Mouse (Mus musculus): ENCODE measurements around the gene Prkar1b.

Prkar1b gene

DNA sequence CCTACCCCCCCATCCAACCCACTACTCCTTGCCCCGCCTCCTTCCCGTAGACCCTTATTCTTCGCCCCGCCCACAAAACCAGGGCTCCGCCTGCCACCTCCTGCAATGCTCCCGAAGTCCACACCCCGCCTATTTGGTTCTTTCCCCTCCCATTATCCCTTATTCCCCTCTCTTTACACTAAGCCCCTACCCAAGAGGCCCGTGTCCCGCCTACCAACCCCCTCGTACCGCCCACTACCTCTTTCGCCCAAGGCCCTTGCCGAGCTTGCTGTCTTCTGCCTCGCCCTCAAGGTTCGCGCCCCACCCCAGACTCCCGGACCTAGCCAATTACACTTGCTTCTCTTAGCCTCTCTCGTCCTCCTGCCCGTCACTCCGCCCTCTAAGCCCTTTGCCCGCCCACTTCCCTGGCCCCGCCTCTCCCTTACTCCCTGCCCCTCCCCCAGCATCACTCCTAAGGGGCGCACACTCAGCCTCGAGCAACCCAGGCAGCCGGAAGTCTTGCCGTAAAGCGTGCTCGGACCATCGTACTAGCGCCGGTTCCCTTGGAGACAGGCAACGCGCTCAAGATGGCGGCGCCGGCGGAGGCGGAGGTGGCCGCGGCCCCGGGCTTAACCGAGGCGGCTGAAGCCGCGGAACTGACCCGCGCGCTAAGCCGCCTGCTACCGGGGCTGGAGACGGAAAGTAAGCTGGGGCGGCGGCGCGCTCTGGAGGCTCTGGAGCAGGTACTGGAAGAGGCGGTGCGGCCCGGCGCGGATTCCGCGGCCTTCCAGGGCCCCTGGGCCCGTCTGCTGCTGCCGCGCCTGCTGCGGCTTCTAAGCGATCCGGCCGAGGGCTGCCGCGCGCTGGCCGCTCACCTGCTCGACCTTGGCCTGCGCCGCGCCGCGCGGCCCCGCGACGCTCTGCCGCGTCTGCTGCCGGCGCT is at the start of gene Prkar1b, which contains the start of gene Dnaaf5:
TSS of gene Prkar1b (minus strand) at position 321 of the 922 bp plus-strand sequence.
TSS of gene Dnaaf5 (plus strand) at position 543 of the 922 bp plus-strand sequence.
- DNase-seq (ENCODE audit: low read depth, low spot score), result peak; percentile 95

DNA sequence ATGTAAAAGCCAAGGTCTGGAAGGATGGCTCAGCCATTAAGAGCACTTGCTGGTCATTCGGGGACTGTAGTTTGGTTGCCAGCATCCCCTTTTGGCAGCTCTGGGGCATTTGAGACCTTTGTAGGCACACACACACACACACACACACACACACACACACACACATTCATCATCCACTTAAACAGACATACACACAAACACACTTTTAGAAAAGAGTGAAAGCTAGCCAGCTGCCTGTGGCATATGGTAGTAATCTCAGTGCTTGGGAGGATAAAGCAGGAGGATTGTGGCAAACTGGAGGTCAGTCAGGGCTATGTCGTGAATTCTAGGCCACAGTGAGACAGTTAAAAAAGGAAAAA is 49.8 kb upstream of the Prkar1b start:
- DNase-seq (ENCODE audit: low read depth, low spot score), result no peak

GRCm38 (mm10) chr5:139198779-139199178 is 49.0 kb upstream of the Prkar1b start:
- no peak for DNase-seq (ENCODE audit: low read depth, low spot score)

GRCm38 (mm10) chr5:139190958-139191357 is 41.2 kb upstream of the Prkar1b start:
- no peak for DNase-seq (ENCODE audit: low read depth, low spot score)

DNA sequence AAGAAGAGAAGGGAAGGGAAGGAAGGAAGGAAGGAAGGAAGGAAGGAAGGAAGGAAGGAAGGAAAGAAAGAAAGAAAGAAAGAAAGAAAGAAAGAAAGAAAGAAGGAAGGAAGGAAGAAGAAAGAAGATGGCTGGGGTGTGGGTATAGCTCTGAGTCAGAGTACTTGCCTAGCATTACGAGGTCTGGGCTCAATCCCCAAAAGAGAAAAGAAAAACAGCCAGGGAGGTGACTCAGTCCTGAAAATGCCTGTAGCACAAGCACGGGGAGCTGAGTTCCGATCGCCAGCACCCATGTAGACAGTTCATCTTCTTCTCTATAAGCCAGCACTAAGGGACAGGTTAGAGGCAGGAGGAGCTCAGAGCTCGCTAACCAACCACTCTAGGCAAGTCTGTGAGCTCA is 39.9 kb upstream of the Prkar1b start:
- no peak for DNase-seq (ENCODE audit: low read depth, low spot score)

GRCm38 (mm10) chr5:139184897-139185296 is 35.1 kb upstream of the Prkar1b start:
- no peak for DNase-seq (ENCODE audit: low read depth, low spot score)

DNA sequence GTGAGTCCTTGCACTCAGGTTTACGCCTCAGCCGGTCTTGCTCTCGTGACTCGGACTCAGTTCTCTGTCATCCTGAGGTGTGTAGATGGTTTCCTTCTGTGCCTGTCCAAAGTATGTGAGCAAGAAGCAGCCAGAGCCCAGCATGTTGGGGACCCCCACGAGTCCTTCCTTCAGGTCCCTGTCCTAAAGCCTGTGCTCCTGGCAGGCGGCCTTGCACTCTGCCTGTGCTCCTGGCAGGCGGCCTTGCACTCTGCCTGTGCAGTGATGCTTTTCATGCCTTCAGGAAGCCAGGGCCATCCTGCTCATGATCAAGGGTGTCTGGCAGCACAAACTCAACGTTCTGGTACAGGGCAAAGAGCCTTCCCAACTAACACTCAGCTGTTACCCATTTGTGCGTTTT is 33.8 kb upstream of the Prkar1b start:
- no peak for DNase-seq (ENCODE audit: low read depth, low spot score)

- no peak for DNase-seq (ENCODE audit: low read depth, low spot score)
These were observed 33.3 kb upstream of the Prkar1b start for GRCm38 (mm10) chr5:139183131-139183530.

DNA sequence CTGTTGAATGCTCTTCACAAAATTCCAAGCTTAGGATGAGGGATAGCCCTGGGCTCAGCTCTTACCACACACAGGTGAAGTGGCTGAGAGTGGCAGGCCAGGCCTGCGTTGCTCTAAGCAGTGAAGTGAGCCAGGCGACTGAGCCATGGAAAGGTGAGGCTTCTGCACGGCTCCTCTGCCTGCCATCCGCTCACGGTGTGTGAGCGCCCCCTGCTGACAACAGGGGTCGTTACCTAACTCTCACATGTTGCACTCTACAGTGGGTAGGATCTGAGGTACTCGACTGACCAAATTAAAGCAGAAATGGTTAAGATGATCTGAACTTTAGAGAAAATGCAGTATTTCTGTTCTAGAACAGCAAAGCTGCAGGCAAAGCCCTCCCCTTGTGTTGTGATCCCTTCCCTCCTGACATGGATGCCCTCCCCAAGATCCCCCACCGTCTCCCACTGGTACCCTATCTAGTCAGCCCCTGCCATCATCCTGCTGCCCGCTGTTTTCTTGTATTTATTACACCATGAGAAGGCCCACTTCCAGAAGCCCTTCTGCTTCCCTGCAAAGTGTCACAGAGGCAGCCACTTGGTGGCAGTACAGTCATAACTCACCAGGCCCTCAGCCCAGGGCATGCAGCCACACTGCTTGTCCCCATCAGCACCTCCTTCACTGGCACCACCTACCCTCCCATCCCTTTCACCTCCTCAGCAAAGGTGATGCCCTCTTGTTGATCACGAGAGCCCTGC is 29.3 kb upstream of the Prkar1b start:
- peak; percentile 61 for DNase-seq (ENCODE audit: low read depth, low spot score)

GRCm38 (mm10) chr5:139174556-139175547 is 25.1 kb upstream of the Prkar1b start:
- peak; percentile 16 for DNase-seq (ENCODE audit: low read depth, low spot score)

GRCm38 (mm10) chr5:139174141-139174540 is 24.3 kb upstream of the Prkar1b start:
- no peak for DNase-seq (ENCODE audit: low read depth, low spot score)

DNA sequence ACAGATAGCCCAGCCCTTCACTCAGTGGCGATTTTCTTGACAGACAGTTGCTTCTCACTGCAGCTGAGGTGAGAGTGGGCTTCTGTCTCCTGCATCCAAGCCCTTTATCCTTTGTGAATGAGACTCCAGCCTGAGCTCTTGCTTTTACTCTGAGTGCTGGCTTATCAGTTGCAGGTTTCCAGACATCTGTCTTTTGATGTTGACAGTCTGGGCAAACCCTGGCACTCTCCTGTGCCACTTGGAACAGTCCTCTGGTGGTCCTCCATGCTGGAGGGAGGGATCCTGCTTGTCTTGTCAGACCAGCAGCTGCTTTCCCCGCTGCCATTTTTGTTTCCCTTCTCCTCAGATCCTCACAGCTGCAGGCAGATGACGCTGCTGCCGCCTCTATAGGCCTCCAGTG is 22.1 kb upstream of the Prkar1b start:
- no peak for DNase-seq (ENCODE audit: low read depth, low spot score)

DNA sequence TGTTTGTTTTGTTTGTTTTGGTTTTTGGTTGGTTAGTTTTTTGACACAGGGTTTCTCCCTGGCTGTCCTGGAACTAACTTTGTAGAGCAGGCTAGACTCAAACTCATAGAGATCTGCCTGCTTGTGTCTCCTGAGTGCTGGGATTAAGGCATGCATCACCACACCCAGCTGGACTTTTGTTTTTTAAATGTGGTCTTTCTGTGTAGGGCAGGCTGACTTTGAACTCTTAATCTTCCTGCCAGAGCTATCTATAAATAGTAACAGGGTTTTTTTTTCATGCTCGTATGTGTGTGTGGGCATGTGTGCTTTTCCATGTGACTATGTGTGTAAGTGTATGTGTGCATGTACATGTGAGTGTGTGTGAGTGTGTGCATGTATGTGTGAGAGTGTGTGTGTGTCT is 17.7 kb upstream of the Prkar1b start:
- no peak for DNase-seq (ENCODE audit: low read depth, low spot score)

GRCm38 (mm10) chr5:139166781-139167361 is 17.1 kb upstream of the Prkar1b start:
- no peak for DNase-seq (ENCODE audit: low read depth, low spot score)

- DNase-seq (ENCODE audit: low read depth, low spot score), result no peak
These were observed 11.8 kb upstream of the Prkar1b start for GRCm38 (mm10) chr5:139161632-139162031.

DNA sequence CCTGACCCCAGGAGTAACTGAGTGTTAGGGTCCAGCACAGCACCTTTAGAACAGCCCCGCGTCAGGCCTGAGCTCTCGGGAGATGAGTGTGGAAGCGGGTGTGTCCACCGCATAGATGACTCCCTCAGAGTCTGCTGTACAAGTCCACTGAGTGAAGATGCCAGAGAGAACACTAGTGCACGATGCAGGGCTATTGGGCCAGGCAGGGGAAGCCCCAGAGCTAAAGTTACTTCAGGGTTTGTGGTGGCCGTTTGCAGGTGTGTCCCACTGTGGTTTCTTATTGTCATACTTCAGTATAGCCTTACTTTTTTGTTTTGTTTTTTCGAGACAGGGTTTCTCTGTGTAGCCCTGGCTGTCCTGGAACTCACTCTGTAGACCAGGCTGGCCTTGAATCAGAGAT is 11.1 kb upstream of the Prkar1b start:
- no peak for DNase-seq (ENCODE audit: low read depth, low spot score)

- no peak for DNase-seq (ENCODE audit: low read depth, low spot score)
These were observed 816 bp upstream of the Prkar1b start for GRCm38 (mm10) chr5:139150603-139151031.

GRCm38 (mm10) chr5:139149006-139149672 is 662 bp downstream of the Prkar1b start:
- no peak for DNase-seq (ENCODE audit: low read depth, low spot score)

- no peak for DNase-seq (ENCODE audit: low read depth, low spot score)
These were observed 2.4 kb downstream of the Prkar1b start for GRCm38 (mm10) chr5:139147178-139148078.
